Mouse (Mus musculus) embryonic fibroblast, embryonic 13.5 days (primary cell): Measurements from ENCODE around the gene Ptgds. TPM values are rescaled to one million over a fixed set of nuclear protein-coding genes. Genes with fewer than 3 reads are reported as not detected.

Experiments
- H3K27ac ChIP-seq: 2 replicates; pipeline ENCODE4 v1.5.1; 2012; ENCODE audit warnings: low read length, control low read depth, inconsistent platforms; ENCODE audit not compliant: insufficient read depth
- H3K4me1 ChIP-seq: 2 replicates; pipeline ENCODE4 v1.6.1; 2011; ENCODE audit warnings: low read length; ENCODE audit not compliant: control insufficient read depth, insufficient read depth
- H3K4me3 ChIP-seq: 2 replicates; pipeline ENCODE4 v1.5.1; 2011; ENCODE audit warnings: mild to moderate bottlenecking, control low read depth, low read length; ENCODE audit not compliant: insufficient read depth
- CTCF ChIP-seq: IDR thresholded peaks from 2 replicates; pipeline ENCODE4 v1.5.1; 2011; ENCODE audit warnings: mild to moderate bottlenecking, control low read depth, low read length, moderate library complexity, borderline replicate concordance; ENCODE audit not compliant: insufficient read depth
- POLR2A ChIP-seq: IDR thresholded peaks from 2 replicates; pipeline ENCODE4 v1.6.1; 2011; ENCODE audit warnings: low read depth, mild to moderate bottlenecking, control low read depth, low read length, moderate library complexity
- polyA plus RNA-seq: library from polyadenylated mRNA; stranded (reverse); fragments of >200 nt; gene quantifications from 2 replicates; pipeline ENCODE4 v1.2.4, GENCODE M21; 2011; ENCODE audit warnings: low read depth; ENCODE audit not compliant: missing spikeins, insufficient read length

The Ptgds gene
- polyA plus RNA-seq, 1 experiment, result not detected

DNA sequence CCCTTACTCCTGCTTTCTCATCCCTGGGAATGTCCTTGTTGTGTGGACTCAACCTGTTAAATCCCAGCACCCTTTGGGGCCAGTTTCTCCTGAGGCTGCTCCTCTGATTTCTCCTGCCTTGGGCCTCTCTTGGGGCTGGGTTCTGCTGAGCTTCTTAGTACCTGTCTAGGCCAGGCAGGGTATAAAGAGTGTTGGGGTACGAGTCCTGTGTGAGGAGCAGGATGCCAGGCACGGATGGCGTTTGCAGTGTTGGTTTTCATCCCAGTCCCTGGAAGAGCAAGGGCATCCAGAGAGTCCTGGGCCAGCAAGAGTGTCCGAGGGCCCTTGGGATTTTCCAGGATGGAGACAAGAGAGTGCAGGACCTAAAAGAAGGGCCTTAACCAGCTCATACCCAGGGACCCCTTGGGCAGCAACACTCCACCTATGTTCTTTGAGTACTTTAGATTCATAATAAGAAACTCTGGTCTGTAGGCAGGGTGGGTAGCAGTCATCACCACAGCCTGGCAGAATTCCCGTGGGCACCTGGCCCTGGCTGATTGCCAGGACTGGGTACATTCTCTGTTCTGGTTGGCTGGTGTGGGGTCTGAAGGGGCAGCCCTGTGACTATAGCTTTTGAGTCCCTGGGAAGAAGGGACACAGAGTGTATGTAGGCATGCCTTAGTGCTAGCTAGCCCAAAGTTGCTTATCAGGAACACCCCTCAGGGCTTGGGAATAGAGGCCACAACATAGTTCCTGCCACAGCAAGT lies 40.2 kb downstream of the Ptgds start:
- TF ChIP-seq CTCF (no peak), POLR2A (no peak)
- H3K4me1 ChIP-seq, result no peaks in the 10 kb centered on the region
- peak overlapping the region; percentile 48; the same call in 1 of the 2 replicates for H3K4me3 ChIP-seq
- no peak overlapping the region for H3K27ac ChIP-seq

DNA sequence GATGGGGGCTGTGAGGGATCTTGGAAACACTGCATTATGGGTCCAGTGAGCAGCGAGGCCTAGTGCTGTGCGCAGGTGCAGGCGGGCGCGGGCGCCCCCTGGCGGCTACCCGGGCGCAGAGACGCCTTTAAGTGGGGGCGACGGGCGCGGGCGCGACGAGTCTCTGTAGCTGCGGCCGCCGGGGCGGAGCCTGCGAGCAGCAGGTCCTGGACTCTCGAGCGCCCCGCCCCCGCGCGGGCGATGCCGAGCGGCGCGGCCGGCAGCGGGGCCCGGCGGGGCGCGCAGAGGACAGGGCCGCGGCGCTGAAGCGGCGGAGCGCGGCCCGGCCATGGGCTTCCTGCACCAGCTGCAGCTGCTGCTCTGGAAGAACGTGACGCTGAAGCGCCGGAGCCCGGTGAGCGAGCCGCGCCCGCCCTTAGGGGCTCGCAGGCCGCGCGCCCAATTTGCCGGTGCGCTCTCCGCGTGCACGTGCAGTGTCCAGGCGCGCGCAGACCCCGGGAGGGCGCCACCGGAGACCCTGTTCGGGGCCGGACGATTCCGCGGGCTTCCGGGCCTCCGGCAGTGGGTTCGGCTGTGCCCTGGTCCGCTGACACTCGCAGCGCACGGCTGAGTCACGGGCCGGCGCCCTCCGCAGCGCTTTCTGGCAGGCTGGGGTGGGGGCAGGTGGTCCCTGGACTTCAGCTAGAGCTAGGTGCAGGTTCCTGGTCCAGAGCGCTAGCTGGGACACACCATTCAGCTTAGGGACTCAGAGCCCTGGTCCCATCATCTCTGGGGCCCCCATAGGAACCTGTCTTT lies 41.2 kb downstream of the Ptgds start, which contains the start of gene Abca2:
Gene Abca2 (plus strand): TSS at position 262 of the 795 bp plus-strand sequence.
- Histone ChIP-seq H3K4me3 (peak within 1 kb of the TSS; percentile 48), H3K27ac (no peak within 1 kb of the TSS), H3K4me1 (no peaks in the 10 kb centered on the region)
- TF ChIP-seq POLR2A (peak; percentile 27; the same call in 1 of the 2 replicates), CTCF (peak; percentile 76)

DNA sequence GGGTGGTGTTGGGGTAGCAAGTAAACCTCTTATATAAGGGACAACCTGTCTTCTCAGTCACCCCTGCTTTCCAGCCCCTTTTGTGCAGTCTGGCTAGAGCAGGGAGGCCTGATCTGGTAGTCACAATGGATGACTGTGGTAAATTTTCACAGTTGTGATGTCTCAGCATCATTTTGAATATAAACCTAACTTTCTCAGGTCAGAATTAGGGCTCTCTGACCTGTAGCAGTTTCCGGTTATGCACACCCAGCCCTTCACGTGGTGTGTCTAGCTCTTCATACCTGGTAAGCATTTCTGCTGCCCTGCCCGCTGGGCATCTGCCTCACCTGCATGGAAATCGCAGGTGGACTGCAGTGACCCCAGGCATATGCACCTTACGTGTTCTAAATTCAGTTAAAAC lies 42.6 kb downstream of the Ptgds start:
- H3K4me1 ChIP-seq, result no peaks in the 10 kb centered on the region
- H3K27ac ChIP-seq, result no peak overlapping the region
- no peak overlapping the region for H3K4me3 ChIP-seq
- TF ChIP-seq CTCF (no peak), POLR2A (no peak)

- H3K4me1 ChIP-seq, result no peaks in the 10 kb centered on the region
- no peak overlapping the region for H3K4me3 ChIP-seq
- no peak for TF ChIP-seq POLR2A
- peak; percentile 58; the same call in 1 of the 2 replicates for TF ChIP-seq CTCF
- no peak overlapping the region for H3K27ac ChIP-seq
Measured at GRCm38 (mm10) chr2:25426721-25427191, 43.1 kb downstream of the Ptgds start.

GRCm38 (mm10) chr2:25425481-25425880 lies 44.4 kb downstream of the Ptgds start:
- Histone ChIP-seq H3K27ac (no peak overlapping the region), H3K4me3 (no peak overlapping the region), H3K4me1 (no peaks in the 10 kb centered on the region)
- TF ChIP-seq CTCF (no peak), POLR2A (no peak)

GRCm38 (mm10) chr2:25423626-25424025 lies 46.2 kb downstream of the Ptgds start:
- Histone ChIP-seq H3K4me3 (no peak overlapping the region), H3K4me1 (no peaks in the 10 kb centered on the region), H3K27ac (no peak overlapping the region)
- TF ChIP-seq POLR2A (no peak), CTCF (no peak)

- H3K27ac ChIP-seq, result no peak within 1 kb of the TSS
- H3K4me3 ChIP-seq, result no peak within 1 kb of the TSS
- no peaks in the 10 kb centered on the region for H3K4me1 ChIP-seq
- TF ChIP-seq POLR2A (no peak), CTCF (no peak)
Measured at GRCm38 (mm10) chr2:25422587-25423410, 47.0 kb downstream of the Ptgds start, which contains the start of gene Fut7. Gene Fut7, plus strand, starts transcription at chr2:25423267.

DNA sequence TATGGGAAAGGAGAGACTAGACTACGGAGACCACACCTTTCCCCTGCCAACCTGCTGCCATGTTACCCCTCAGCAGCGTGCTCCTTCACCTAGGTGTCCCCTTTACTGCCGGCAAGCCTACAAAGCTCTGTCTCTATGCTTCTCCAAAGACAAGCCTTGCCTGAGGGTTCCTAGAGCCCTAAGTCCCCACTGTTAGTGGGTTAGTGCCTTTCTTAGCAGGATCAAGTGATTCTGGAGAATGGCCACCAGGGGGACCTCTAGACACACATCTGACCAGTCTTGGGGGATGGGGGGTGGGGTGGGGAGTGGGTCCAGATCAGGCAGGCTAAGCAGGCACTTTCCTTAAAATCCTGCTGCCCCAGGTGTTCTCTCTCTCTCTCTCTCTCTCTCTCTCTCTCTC lies 48.0 kb downstream of the Ptgds start:
- H3K4me3 ChIP-seq, result no peak overlapping the region
- H3K4me1 ChIP-seq, result no peaks in the 10 kb centered on the region
- H3K27ac ChIP-seq, result no peak overlapping the region
- TF ChIP-seq CTCF (no peak), POLR2A (no peak)

DNA sequence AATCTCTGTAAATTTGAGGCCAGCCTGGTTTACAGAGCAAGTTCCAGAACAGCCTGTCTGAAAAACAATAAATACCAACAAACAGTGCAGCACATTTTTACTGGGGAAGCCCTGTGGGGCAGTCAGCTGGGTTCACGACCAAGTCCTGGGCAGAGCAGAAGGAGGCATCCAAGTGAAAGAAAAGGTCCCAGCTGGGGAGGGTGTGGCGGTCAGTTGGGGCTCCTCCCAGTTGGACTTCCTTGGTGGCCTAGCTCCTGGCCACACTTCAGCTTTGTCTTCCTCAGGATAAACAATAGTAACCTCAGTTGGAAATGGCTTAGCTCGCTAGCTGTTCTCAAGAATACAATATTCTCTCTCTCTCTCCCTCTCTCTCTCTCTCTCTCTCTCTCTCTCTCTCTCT lies 52.4 kb downstream of the Ptgds start:
- Histone ChIP-seq H3K4me1 (no peaks in the 10 kb centered on the region), H3K27ac (no peak overlapping the region)
- TF ChIP-seq CTCF (no peak), POLR2A (no peak)

More for the DNA sequence above, 52.4 kb downstream of the Ptgds start:
- no peak overlapping the region for H3K4me3 ChIP-seq

Other genes starting within 250 kb of the Ptgds start
- 209 and 237 TPM in 2 replicates for gene Tubb4b, start 245.3 kb downstream of the Ptgds start, polyA plus RNA-seq
- not detected in 2 replicates for gene Slc34a3, start 235.7 kb downstream of the Ptgds start, polyA plus RNA-seq
- gene Rnf224, start 233.3 kb downstream of the Ptgds start, polyA plus RNA-seq, result not detected in 2 replicates
- 0.42 TPM in 1 of 2 replicates, not detected in the other for gene Rnf208, start 227.8 kb downstream of the Ptgds start, polyA plus RNA-seq
- gene Cysrt1, start 227.6 kb downstream of the Ptgds start, polyA plus RNA-seq, result not detected in 2 replicates
- gene AL732309.1, start 223.2 kb downstream of the Ptgds start, polyA plus RNA-seq, result 2.3 TPM in 1 of 2 replicates, not detected in the other
- 11.6 and 15.3 TPM in 2 replicates for gene Tmem203, start 214.6 kb downstream of the Ptgds start, polyA plus RNA-seq
- 7.1 and 9.5 TPM in 2 replicates for gene Tprn, start 207.4 kb downstream of the Ptgds start, polyA plus RNA-seq
- 46.2 and 49.4 TPM in 2 replicates for gene Ssna1, start 197.6 kb downstream of the Ptgds start, polyA plus RNA-seq
- 93.8 and 95.3 TPM in 2 replicates for gene Anapc2, start 197.6 kb downstream of the Ptgds start, polyA plus RNA-seq
- gene Tmem210, start 181.9 kb downstream of the Ptgds start, polyA plus RNA-seq, result not detected in 2 replicates
- not detected in 2 replicates for gene Lrrc26, start 180.1 kb downstream of the Ptgds start, polyA plus RNA-seq
- gene Grin1, start 150.9 kb downstream of the Ptgds start, polyA plus RNA-seq, result 1.6 and 1.7 TPM in 2 replicates
- 41.1 and 70.7 TPM in 2 replicates for gene Man1b1, start 137.7 kb downstream of the Ptgds start, polyA plus RNA-seq
- gene Dpp7, start 113.7 kb downstream of the Ptgds start, polyA plus RNA-seq, result 29.9 and 32.9 TPM in 2 replicates
- gene Uap1l1, start 104.4 kb downstream of the Ptgds start, polyA plus RNA-seq, result 40.0 and 42.2 TPM in 2 replicates
- gene Sapcd2, start 97.7 kb downstream of the Ptgds start, polyA plus RNA-seq, result 3.3 and 5.2 TPM in 2 replicates
- gene Entpd2, start 74.2 kb downstream of the Ptgds start, polyA plus RNA-seq, result 0.33 and 2.2 TPM in 2 replicates
- 86.0 and 107 TPM in 2 replicates for gene Npdc1, start 70.7 kb downstream of the Ptgds start, polyA plus RNA-seq
- not detected in 2 replicates for gene Fut7, start 46.8 kb downstream of the Ptgds start, polyA plus RNA-seq
- gene Abca2, start 41.3 kb downstream of the Ptgds start, polyA plus RNA-seq, result 7.8 and 12.1 TPM in 2 replicates
- gene Clic3, start 13.2 kb downstream of the Ptgds start, polyA plus RNA-seq, result not detected in 2 replicates
- gene Paxx, start 9.0 kb downstream of the Ptgds start, polyA plus RNA-seq, result 12.9 and 13.6 TPM in 2 replicates
- not detected in 2 replicates for gene Lcn12, start 23.9 kb upstream of the Ptgds start, polyA plus RNA-seq
- 28.0 and 40.7 TPM in 2 replicates for gene Fbxw5, start 30.7 kb upstream of the Ptgds start, polyA plus RNA-seq
- gene C8g, start 31.7 kb upstream of the Ptgds start, polyA plus RNA-seq, result 0.91 and 1.2 TPM in 2 replicates
- gene Traf2, start 76.9 kb upstream of the Ptgds start, polyA plus RNA-seq, result 11.5 and 13.1 TPM in 2 replicates
- gene Edf1, start 87.8 kb upstream of the Ptgds start, polyA plus RNA-seq, result 102 and 122 TPM in 2 replicates
- 0.45 and 1.0 TPM in 2 replicates for gene Mamdc4, start 104.8 kb upstream of the Ptgds start, polyA plus RNA-seq
- gene Phpt1, start 105.2 kb upstream of the Ptgds start, polyA plus RNA-seq, result 33.0 and 46.4 TPM in 2 replicates
- gene Ajm1, start 111.7 kb upstream of the Ptgds start, polyA plus RNA-seq, result 0.17 and 0.25 TPM in 2 replicates
- 51.0 and 63.2 TPM in 2 replicates for gene Rabl6, start 138.5 kb upstream of the Ptgds start, polyA plus RNA-seq
- gene Ccdc183, start 147.6 kb upstream of the Ptgds start, polyA plus RNA-seq, result not detected in 2 replicates
- gene Tmem141, start 152.0 kb upstream of the Ptgds start, polyA plus RNA-seq, result 17.3 and 18.3 TPM in 2 replicates
- gene Fcna, start 158.0 kb upstream of the Ptgds start, polyA plus RNA-seq, result not detected in 2 replicates
- gene Lcn8, start 183.1 kb upstream of the Ptgds start, polyA plus RNA-seq, result not detected in 2 replicates
- not detected in 2 replicates for gene Lcn5, start 187.9 kb upstream of the Ptgds start, polyA plus RNA-seq
- not detected in 2 replicates for gene Lcn6, start 206.7 kb upstream of the Ptgds start, polyA plus RNA-seq
- gene Lcn10, start 212.7 kb upstream of the Ptgds start, polyA plus RNA-seq, result not detected in 2 replicates
- not detected in 2 replicates for gene Obp2a, start 230.0 kb upstream of the Ptgds start, polyA plus RNA-seq
- gene Bmyc, start 236.7 kb upstream of the Ptgds start, polyA plus RNA-seq, result 14.4 and 21.2 TPM in 2 replicates